Mouse (Mus musculus): ENCODE results near the gene Camta1. TPM values are rescaled to one million over a fixed set of nuclear protein-coding genes. Genes with fewer than 3 reads are reported as not detected.

Gene Camta1
- polyA plus RNA-seq, 1 experiment from 2014 or later = 123 TPM

DNA sequence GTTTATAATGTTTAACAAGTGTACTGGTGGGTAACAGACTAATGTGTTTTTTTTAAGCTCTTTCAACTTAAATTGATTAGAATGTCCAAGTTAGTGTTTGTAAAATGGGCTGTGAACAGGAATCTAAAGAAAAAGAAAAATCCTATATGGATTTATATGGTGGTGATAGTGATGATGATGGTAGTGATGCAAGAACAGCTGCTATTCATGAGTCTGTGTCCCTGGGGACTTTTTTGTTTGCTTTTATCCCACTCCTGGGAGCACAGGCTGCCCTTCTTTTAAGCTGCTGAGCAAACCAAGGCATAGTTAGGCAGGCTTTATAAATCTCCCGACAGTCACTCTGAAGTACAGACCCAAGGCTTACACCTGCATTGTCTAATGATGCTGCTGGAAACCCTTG lies 928.2 kb downstream of the Camta1 start:
- DNase-seq (ENCODE audit: low spot score) (no peak), ATAC-seq (no peak)
- no peak overlapping the region for H3K4me3 ChIP-seq (ENCODE audit: low read depth, low read length)
- no peaks in the 10 kb centered on the region for H3K27me3 ChIP-seq (replicated peaks; ENCODE audit: control insufficient read depth, insufficient read depth, low read length)
- no peak overlapping the region for H3K4me2 ChIP-seq (ENCODE audit: low read length)
- H3K27ac ChIP-seq (ENCODE audit: low read depth, low read length) = no peak overlapping the region
- H3K36me3 ChIP-seq (ENCODE audit: control insufficient read depth, insufficient read depth, low read length) = no peaks in the 10 kb centered on the region
- no peaks in the 10 kb centered on the region for H3K9me3 ChIP-seq (replicated peaks; ENCODE audit: control insufficient read depth, low read length)
- H3K4me1 ChIP-seq (ENCODE audit: control insufficient read depth, insufficient read depth, low read length) = no peaks in the 10 kb centered on the region
- WGBS = 58% methylated on average over 1 of the region's 1 CpGs
- no peak overlapping the region for H3K9ac ChIP-seq (ENCODE audit: low read length)

DNA sequence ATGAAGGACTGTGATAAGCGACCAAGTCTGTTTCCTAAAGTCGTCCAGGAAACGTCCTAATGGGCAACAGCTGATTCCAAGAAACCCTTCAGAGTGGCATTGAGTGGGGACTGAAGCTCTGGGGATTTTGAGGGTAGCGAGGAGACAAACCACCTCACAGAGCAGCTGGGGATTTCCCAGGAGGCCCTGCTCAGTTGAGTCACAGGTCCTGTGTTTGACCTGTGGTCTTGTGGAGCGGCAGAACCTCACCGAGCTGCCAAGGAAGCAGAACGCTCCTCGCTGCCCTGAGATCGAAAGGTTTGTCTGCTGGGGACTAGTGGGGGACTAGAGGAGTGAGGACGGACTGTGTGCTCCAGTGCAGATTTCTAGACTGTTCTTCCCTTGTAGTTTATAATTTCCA lies 933.9 kb downstream of the Camta1 start:
- no peaks in the 10 kb centered on the region for H3K9me3 ChIP-seq (replicated peaks; ENCODE audit: control insufficient read depth, low read length)
- no peak overlapping the region for H3K27ac ChIP-seq (ENCODE audit: low read depth, low read length)
- H3K4me3 ChIP-seq (ENCODE audit: low read depth, low read length) = no peak overlapping the region
- no peaks in the 10 kb centered on the region for H3K36me3 ChIP-seq (ENCODE audit: control insufficient read depth, insufficient read depth, low read length)
- no peaks in the 10 kb centered on the region for H3K27me3 ChIP-seq (replicated peaks; ENCODE audit: control insufficient read depth, insufficient read depth, low read length)
- WGBS = 77% methylated on average over 10 of the region's 10 CpGs
- DNase-seq (ENCODE audit: low spot score) = no peak
- H3K4me2 ChIP-seq (ENCODE audit: low read length) = no peak overlapping the region
- H3K4me1 ChIP-seq (ENCODE audit: control insufficient read depth, insufficient read depth, low read length) = no peaks in the 10 kb centered on the region
- no peak for ATAC-seq
- no peak overlapping the region for H3K9ac ChIP-seq (ENCODE audit: low read length)

DNA sequence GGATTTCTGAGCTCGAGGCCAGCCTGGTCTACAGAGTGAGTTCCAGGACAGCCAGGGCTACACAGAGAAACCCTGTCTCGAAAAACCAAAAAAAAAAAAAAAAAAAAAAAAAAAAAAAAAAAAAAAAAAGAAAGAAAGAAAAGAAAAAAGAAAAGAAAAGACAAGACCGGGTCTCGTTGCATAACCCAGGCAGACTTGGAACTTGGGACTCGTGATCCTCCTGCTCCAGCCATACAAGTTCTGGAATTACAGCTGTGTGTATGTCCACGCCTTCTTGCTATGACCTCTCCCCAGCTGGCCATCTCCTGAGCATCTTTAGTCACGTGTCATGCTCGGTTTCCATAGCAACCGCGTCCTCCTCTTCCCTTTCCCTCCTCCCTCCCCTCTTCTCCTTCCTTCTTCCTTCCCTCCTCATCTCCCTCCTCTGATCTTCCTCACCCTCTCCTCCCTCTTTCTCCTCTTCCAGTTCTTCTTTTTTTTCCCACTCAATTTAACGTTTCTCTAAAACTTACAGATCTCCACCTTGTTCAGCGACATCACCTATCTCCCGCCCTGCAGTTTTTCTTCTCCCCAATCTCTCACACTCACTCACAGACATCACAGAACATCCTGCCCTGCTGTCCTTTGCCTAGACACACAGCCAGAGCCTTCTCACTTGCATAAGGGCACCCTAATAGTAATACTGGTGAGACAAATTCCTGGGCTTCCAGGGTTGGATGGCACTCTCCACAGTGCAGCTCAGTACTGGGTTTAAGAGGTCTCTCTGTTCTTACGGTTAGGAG lies 934.6 kb downstream of the Camta1 start:
- H3K36me3 ChIP-seq (ENCODE audit: control insufficient read depth, insufficient read depth, low read length) = no peaks in the 10 kb centered on the region
- no peak overlapping the region for H3K27ac ChIP-seq (ENCODE audit: low read depth, low read length)
- no peak overlapping the region for H3K4me2 ChIP-seq (ENCODE audit: low read length)
- no peaks in the 10 kb centered on the region for H3K27me3 ChIP-seq (replicated peaks; ENCODE audit: control insufficient read depth, insufficient read depth, low read length)
- H3K9ac ChIP-seq (ENCODE audit: low read length) = no peak overlapping the region
- ATAC-seq (no peak), DNase-seq (ENCODE audit: low spot score) (peak; percentile 33)
- H3K4me1 ChIP-seq (ENCODE audit: control insufficient read depth, insufficient read depth, low read length) = no peaks in the 10 kb centered on the region
- no peaks in the 10 kb centered on the region for H3K9me3 ChIP-seq (replicated peaks; ENCODE audit: control insufficient read depth, low read length)
- WGBS = 55% methylated on average over 13 of the region's 14 CpGs
- H3K4me3 ChIP-seq (ENCODE audit: low read depth, low read length) = no peak overlapping the region

DNA sequence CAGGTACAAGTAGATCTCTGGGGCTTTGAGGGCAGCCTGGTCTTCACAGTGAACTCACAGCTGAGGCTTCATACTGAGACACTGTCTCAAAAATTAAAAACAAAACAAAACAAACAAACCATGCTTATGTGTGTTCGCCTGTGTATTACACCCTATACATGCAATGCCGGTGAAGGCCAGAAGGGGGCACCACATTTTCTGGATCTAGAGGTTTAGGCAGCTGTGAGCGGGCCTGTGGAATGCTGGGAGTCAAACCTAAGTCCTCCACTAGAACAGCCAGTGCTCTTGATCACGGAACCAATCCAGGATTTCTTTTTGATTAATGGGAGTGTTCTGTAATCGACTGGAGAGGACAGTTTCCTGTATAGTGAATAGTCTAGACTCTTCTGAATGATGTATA lies 935.8 kb downstream of the Camta1 start:
- Histone ChIP-seq H3K27ac (ENCODE audit: low read depth, low read length) (no peak overlapping the region), H3K27me3 (replicated peaks; ENCODE audit: control insufficient read depth, insufficient read depth, low read length) (no peaks in the 10 kb centered on the region), H3K4me1 (ENCODE audit: control insufficient read depth, insufficient read depth, low read length) (no peaks in the 10 kb centered on the region), H3K36me3 (ENCODE audit: control insufficient read depth, insufficient read depth, low read length) (no peaks in the 10 kb centered on the region), H3K4me3 (ENCODE audit: low read depth, low read length) (no peak overlapping the region), H3K4me2 (ENCODE audit: low read length) (no peak overlapping the region), H3K9ac (ENCODE audit: low read length) (no peak overlapping the region), H3K9me3 (replicated peaks; ENCODE audit: control insufficient read depth, low read length) (no peaks in the 10 kb centered on the region)
- 54% methylated on average over 5 of the region's 5 CpGs for WGBS
- DNase-seq (ENCODE audit: low spot score) (peak; percentile 16), ATAC-seq (no peak)

DNA sequence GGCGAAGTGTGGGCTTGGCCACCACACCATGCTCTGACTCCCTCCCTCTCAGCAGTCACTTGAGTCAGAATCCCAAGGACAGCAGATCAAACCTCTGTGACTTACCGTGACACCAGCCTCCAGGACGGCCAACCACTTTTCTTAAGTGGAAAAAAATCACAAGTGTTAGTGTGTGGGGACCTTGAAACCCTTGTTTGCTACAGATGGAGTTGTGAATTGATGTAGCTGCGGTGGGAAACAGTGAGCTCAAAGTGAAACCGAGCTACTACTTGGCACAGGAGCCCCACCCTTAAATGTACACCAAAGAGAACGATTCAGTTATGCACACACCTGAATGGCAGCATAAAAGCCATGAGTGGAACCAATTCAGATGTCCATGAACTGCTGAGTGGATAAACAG lies 936.7 kb downstream of the Camta1 start:
- no peaks in the 10 kb centered on the region for H3K9me3 ChIP-seq (replicated peaks; ENCODE audit: control insufficient read depth, low read length)
- H3K9ac ChIP-seq (ENCODE audit: low read length) = no peak overlapping the region
- H3K27me3 ChIP-seq (replicated peaks; ENCODE audit: control insufficient read depth, insufficient read depth, low read length) = no peaks in the 10 kb centered on the region
- H3K36me3 ChIP-seq (ENCODE audit: control insufficient read depth, insufficient read depth, low read length) = no peaks in the 10 kb centered on the region
- H3K4me3 ChIP-seq (ENCODE audit: low read depth, low read length) = no peak overlapping the region
- no peaks in the 10 kb centered on the region for H3K4me1 ChIP-seq (ENCODE audit: control insufficient read depth, insufficient read depth, low read length)
- ATAC-seq (no peak), DNase-seq (ENCODE audit: low spot score) (no peak)
- 91% methylated on average over 6 of the region's 6 CpGs for WGBS
- no peak overlapping the region for H3K4me2 ChIP-seq (ENCODE audit: low read length)
- no peak overlapping the region for H3K27ac ChIP-seq (ENCODE audit: low read depth, low read length)

DNA sequence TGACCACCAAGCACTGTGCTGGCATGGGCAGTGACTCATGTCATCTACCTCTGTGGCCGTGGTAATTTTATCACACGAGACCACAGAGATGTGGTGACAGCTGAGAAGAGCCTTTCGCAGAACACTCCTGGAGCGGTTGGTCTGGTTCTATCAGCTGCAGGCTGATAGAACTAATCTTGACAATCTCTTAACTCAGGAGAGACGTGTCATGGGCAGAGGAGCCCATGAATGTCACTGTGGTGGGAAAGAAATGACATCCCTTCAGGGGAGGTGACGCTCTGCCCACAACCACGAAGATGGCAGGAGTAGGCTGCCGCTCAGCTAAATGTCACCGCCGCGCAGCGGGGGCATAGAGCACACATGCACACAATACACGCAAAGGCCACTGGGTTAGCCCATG lies 937.4 kb downstream of the Camta1 start:
- H3K4me1 ChIP-seq (ENCODE audit: control insufficient read depth, insufficient read depth, low read length) = no peaks in the 10 kb centered on the region
- no peak overlapping the region for H3K4me2 ChIP-seq (ENCODE audit: low read length)
- no peak overlapping the region for H3K9ac ChIP-seq (ENCODE audit: low read length)
- no peak for ATAC-seq
- no peaks in the 10 kb centered on the region for H3K27me3 ChIP-seq (replicated peaks; ENCODE audit: control insufficient read depth, insufficient read depth, low read length)
- H3K4me3 ChIP-seq (ENCODE audit: low read depth, low read length) = no peak overlapping the region
- no peaks in the 10 kb centered on the region for H3K9me3 ChIP-seq (replicated peaks; ENCODE audit: control insufficient read depth, low read length)
- DNase-seq (ENCODE audit: low spot score) = no peak
- WGBS = 89% methylated on average over 13 of the region's 13 CpGs
- H3K27ac ChIP-seq (ENCODE audit: low read depth, low read length) = no peak overlapping the region
- H3K36me3 ChIP-seq (ENCODE audit: control insufficient read depth, insufficient read depth, low read length) = no peaks in the 10 kb centered on the region

DNA sequence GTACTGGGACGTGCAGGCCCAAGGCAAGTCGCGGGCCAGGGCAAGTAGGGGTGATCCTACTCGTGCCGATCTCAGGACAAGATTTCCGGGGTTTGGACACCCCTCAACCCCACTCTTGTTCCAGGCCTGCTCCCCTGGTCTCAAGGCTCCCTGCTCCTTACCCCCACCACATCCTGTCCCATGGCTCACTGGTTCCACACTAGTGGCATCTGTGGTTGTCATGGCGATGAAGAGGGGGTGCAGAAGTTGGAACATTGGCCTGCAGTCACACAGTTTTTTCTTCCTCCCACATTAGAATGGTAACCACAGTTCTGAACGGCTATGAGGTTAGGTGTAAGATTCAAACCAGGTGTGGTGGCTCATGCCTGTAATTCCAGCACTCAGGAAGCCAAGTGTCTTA lies 940.5 kb downstream of the Camta1 start:
- Histone ChIP-seq H3K4me3 (ENCODE audit: low read depth, low read length) (no peak overlapping the region), H3K4me2 (ENCODE audit: low read length) (no peak overlapping the region), H3K27ac (ENCODE audit: low read depth, low read length) (no peak overlapping the region), H3K9ac (ENCODE audit: low read length) (no peak overlapping the region), H3K4me1 (ENCODE audit: control insufficient read depth, insufficient read depth, low read length) (no peaks in the 10 kb centered on the region), H3K27me3 (replicated peaks; ENCODE audit: control insufficient read depth, insufficient read depth, low read length) (no peaks in the 10 kb centered on the region), H3K9me3 (replicated peaks; ENCODE audit: control insufficient read depth, low read length) (no peaks in the 10 kb centered on the region), H3K36me3 (ENCODE audit: control insufficient read depth, insufficient read depth, low read length) (no peaks in the 10 kb centered on the region)
- no peak for DNase-seq (ENCODE audit: low spot score)
- no peak for ATAC-seq
- WGBS = 85% methylated on average over 8 of the region's 8 CpGs

DNA sequence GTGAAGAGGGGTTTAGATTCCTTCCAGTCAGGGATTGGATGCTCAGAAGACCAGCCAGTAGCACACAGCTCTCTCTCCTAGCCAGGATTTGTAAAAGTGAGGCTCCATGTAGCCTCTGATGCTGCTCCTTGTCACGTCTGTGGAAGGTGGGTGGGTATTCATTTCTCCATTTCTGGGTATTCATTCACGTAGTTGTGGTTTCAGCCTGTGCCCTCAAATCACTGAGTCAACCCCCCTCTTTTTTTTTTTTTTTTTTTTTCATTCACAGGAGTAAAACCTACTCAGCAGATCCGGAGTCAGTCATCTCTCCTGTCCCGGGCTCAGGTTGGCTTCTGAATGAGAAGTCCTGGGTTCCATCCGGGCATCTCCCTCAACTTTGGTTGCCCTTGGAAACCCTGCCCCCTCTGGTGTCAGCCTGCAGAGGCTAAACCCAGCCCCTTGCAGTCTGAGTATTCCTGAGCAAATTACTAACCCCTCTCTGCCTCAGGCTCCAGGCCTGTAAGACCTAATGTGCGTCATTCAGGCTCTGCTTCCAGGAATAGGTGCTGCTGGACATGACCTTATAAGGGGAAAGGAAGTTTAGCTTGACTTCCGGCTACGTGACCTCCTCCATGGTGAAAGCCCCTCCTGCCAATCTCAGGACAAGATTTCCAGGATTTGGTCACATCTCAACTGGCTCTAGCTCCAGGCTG lies 944.2 kb downstream of the Camta1 start:
- DNase-seq (ENCODE audit: low spot score) (no peak), ATAC-seq (no peak)
- Histone ChIP-seq H3K36me3 (ENCODE audit: control insufficient read depth, insufficient read depth, low read length) (no peaks in the 10 kb centered on the region), H3K4me1 (ENCODE audit: control insufficient read depth, insufficient read depth, low read length) (peaks cover 11% of the 10 kb centered on the region), H3K9me3 (replicated peaks; ENCODE audit: control insufficient read depth, low read length) (no peaks in the 10 kb centered on the region), H3K27ac (ENCODE audit: low read depth, low read length) (no peak overlapping the region), H3K4me3 (ENCODE audit: low read depth, low read length) (no peak overlapping the region), H3K4me2 (ENCODE audit: low read length) (no peak overlapping the region), H3K27me3 (replicated peaks; ENCODE audit: control insufficient read depth, insufficient read depth, low read length) (no peaks in the 10 kb centered on the region), H3K9ac (ENCODE audit: low read length) (no peak overlapping the region)
- 73% methylated on average over 8 of the region's 8 CpGs for WGBS
